Mouse (Mus musculus) neural tube, embryonic 13.5 days (tissue): ENCODE data around the gene Ctu1. TPM values are rescaled to one million over a fixed set of nuclear protein-coding genes. Genes with fewer than 3 reads are reported as not detected.

Experiments
- ATAC-seq: fragments of 200-750 bp; cut with Nextera tagmentation; 2 replicates; pipeline ENCODE4 v1.8.0; 2017; ENCODE audit warnings: low read depth, mild to moderate bottlenecking, moderate TSS enrichment, moderate library complexity
- H3K27ac ChIP-seq: fragments of 300-500 bp; sonication (generic); replicated peaks from 2 replicates; pipeline ENCODE4 v1.5.1; 2015; ENCODE audit warnings: moderate library complexity, mild to moderate bottlenecking, inconsistent platforms
- H3K27me3 ChIP-seq: fragments of 300-500 bp; sonication (generic); 2 replicates; pipeline ENCODE4 v1.6.1; 2015; ENCODE audit warnings: mild to moderate bottlenecking, inconsistent platforms
- H3K36me3 ChIP-seq: fragments of 300-500 bp; sonication (generic); 2 replicates; pipeline ENCODE4 v1.6.1; 2015; ENCODE audit warnings: mild to moderate bottlenecking, inconsistent platforms
- H3K4me1 ChIP-seq: fragments of 300-500 bp; sonication (generic); replicated peaks from 2 replicates; pipeline ENCODE4 v1.6.1; 2015; ENCODE audit warnings: inconsistent platforms
- H3K4me2 ChIP-seq: fragments of 300-500 bp; sonication (generic); 2 replicates; pipeline ENCODE4 v1.6.1; 2015; ENCODE audit warnings: inconsistent platforms, mild to moderate bottlenecking, moderate library complexity
- H3K4me3 ChIP-seq: fragments of 300-500 bp; sonication (generic); 2 replicates; pipeline ENCODE4 v1.5.1; 2015; ENCODE audit warnings: mild to moderate bottlenecking, inconsistent platforms
- H3K9ac ChIP-seq: fragments of 300-500 bp; sonication (generic); 2 replicates; pipeline ENCODE4 v1.6.1; 2015; ENCODE audit warnings: moderate library complexity, mild to moderate bottlenecking, inconsistent platforms
- H3K9me3 ChIP-seq: fragments of 300-500 bp; sonication (generic); 2 replicates; pipeline ENCODE4 v1.6.1; 2016; ENCODE audit warnings: inconsistent platforms
- WGBS: fragments of 180-500 bp; shearing (Covaris S2); methylation state at CpG from one replicate; pipeline ENCODE4 v1.1.7; 2015; 5-methylcytosine and 5-hydroxymethylcytosine counted together
- polyA plus RNA-seq: library from polyadenylated mRNA; unstranded; fragments of >200 nt; fragmentation: Nextera tagmentation; extraction: Ambion mirVana; gene quantifications from 2 replicates; pipeline ENCODE4 v1.2.1, GENCODE M21; 2015

Gene Ctu1
- polyA plus RNA-seq: 20.1 and 21.1 TPM in 2 replicates

DNA sequence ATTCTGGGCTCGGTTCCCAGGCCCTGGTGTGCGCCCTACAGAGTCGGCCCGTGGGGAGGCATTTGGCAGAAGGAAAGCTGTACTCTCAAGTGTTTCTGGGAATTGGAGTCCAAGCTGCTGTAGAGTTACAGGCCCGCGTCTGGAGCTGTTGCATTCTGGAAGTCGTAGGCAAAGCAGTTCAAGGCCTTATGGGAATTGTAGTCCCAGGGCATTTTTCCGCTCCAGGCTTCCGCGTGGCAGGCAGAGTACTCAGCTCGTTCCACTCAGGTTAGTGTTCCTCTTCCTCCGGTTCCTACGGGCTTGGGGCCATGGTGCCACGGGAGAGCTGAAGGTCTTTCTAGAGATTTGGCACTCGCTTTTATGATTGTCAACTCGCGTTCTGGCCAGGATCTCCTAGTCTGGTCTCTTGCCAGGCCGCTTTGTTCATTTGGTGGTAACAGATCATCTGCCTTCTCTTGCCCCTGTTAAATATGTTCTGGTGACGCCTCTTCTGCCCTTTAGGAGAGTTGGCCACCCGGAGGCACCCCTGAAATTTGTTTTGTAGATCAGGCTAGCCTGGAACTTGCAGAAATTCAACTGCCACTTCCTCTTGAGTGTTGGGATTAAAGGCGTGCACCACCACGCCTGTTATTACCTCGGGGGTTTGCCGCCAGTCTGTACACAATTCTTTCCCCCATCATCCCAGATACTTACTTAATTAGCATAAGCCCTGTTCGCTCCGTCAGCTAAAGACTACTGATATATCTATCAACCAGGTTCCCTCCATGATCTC, at the start of gene Ctu1:
TSS of gene Ctu1 (plus strand) at position 208 of the 772 bp plus-strand sequence.
- under 1% methylated on average over 26 of the region's 26 CpGs for WGBS
- Histone ChIP-seq H3K27ac (peak within 1 kb of the TSS; percentile 29), H3K4me1 (peaks cover 13% of the 10 kb centered on the region), H3K27me3 (no peaks in the 10 kb centered on the region), H3K4me2 (peak within 1 kb of the TSS; percentile 83), H3K4me3 (peak within 1 kb of the TSS; percentile 72), H3K9ac (peak within 1 kb of the TSS; percentile 83), H3K36me3 (peaks cover 30% of the 10 kb centered on the region), H3K9me3 (no peaks in the 10 kb centered on the region)
- ATAC-seq: peak; percentile 96

DNA sequence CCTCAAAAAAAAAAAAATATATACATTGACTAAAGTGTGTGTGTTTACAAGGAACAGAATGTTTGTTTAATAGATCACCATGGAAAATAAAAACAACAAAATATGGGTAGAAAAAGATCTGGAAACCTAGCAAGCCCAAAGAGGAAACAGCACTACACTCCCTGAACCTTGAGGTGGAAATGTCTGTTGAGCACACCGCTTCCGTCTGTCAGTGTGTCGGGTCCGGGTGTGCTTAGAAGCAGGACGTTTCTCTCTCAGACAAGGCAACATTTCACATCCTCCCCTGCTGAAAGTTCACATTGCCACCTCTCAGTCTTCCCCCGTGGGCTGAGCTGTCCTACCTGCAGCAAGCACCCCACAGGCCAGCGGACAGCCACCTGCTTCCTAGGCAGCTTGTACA, 48.9 kb upstream of the Ctu1 start:
- no peaks in the 10 kb centered on the region for H3K9me3 ChIP-seq
- no peak overlapping the region for H3K4me3 ChIP-seq
- H3K4me2 ChIP-seq: no peak overlapping the region
- no peak for ATAC-seq
- H3K36me3 ChIP-seq: no peaks in the 10 kb centered on the region
- H3K27me3 ChIP-seq: no peaks in the 10 kb centered on the region
- 84% methylated on average over 7 of the region's 7 CpGs for WGBS
- H3K27ac ChIP-seq: no peak overlapping the region
- H3K9ac ChIP-seq: no peak overlapping the region
- peaks cover 5% of the 10 kb centered on the region; the same call in 1 of the 2 replicates for H3K4me1 ChIP-seq

DNA sequence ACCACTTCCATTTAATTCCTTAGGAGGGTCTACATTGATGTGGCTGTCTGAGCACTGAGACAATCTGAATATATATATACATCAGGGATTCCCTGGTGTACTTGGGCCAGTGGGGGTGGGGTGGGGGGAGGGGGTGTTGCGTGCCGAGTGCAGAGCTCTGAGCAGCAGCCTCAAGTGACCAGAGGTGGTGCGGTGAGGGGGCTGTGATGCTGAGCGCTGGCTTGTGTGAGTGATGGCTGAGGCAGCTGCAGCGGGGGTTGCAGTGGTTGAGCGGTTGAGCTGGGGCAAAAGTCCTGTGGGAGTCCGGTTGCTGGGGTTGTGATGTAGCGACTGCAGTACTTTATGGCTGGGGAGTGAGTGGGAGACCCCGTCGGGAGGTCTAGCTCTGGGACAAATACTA, 48.0 kb upstream of the Ctu1 start:
- H3K36me3 ChIP-seq: no peaks in the 10 kb centered on the region
- no peak overlapping the region for H3K4me3 ChIP-seq
- H3K4me2 ChIP-seq: peak overlapping the region; percentile 29
- ATAC-seq: peak; percentile 47; the same call in 1 of the 2 replicates
- peak overlapping the region; percentile 41; the same call in 1 of the 2 replicates for H3K9ac ChIP-seq
- no peaks in the 10 kb centered on the region for H3K27me3 ChIP-seq
- no peak overlapping the region for H3K27ac ChIP-seq
- no peaks in the 10 kb centered on the region for H3K9me3 ChIP-seq
- WGBS: 16% methylated on average over 10 of the region's 10 CpGs
- H3K4me1 ChIP-seq: peaks cover 5% of the 10 kb centered on the region; the same call in 1 of the 2 replicates

DNA sequence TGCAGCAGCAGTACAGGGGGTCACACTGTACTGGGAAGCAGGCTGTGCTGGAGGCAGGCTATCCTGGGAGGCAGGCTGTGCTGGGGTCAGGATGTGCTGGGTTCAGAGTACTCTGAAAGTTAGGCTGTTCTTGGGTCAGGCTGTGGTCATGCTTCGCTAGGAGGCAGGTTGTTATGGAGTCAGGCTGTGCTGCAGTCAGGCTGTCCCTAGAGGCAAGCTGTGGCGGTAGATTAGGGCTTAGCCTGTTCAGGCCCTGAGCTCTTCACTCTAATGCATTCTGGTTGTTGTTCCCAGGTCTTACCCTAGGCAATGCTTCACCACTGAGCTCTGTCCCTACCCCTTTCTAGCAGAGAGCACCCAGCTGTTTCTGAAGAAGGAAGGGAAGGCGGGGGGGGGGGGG, 46.8 kb upstream of the Ctu1 start:
- Histone ChIP-seq H3K27me3 (no peaks in the 10 kb centered on the region), H3K4me1 (peaks cover 5% of the 10 kb centered on the region; the same call in 1 of the 2 replicates), H3K4me3 (no peak overlapping the region), H3K9ac (no peak overlapping the region), H3K4me2 (no peak overlapping the region), H3K36me3 (no peaks in the 10 kb centered on the region), H3K27ac (no peak overlapping the region), H3K9me3 (no peaks in the 10 kb centered on the region)
- no peak for ATAC-seq
- WGBS: 61% methylated on average over 3 of the region's 3 CpGs

DNA sequence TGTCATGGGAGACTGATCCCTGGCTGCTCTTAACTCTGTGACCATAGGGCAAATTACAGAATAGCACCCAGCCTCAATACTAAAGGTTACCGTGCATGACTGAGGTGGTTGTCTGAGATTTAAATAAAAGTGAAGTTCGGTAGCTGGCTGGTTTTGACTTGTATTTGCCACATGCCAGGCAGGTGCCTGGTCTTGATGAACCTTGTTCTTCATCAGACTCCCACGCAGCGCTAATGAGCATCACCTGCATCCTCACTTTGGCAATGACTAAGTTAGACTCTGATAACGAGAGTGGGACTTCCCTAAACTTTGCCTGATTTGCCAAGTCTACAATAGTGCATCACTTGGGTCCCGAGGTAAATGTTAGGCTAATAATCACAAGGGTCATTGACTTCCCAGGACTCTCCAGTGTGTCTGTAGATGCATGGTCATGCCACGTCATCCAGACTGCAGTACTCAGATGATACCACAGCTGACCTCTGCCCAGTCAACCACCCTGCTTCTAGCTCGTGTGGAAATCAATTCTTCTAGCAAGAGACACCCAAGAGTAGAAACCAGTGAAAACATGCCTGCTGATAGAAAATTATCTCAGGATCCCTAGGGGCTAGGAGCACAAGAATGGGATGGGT, 45.9 kb upstream of the Ctu1 start:
- no peak for ATAC-seq
- H3K27ac ChIP-seq: no peak overlapping the region
- H3K36me3 ChIP-seq: no peaks in the 10 kb centered on the region
- H3K4me2 ChIP-seq: no peak overlapping the region
- 88% methylated on average over 8 of the region's 8 CpGs for WGBS
- no peak overlapping the region for H3K4me3 ChIP-seq
- H3K9ac ChIP-seq: no peak overlapping the region
- H3K27me3 ChIP-seq: no peaks in the 10 kb centered on the region
- H3K9me3 ChIP-seq: no peaks in the 10 kb centered on the region
- peaks cover 5% of the 10 kb centered on the region; the same call in 1 of the 2 replicates for H3K4me1 ChIP-seq

DNA sequence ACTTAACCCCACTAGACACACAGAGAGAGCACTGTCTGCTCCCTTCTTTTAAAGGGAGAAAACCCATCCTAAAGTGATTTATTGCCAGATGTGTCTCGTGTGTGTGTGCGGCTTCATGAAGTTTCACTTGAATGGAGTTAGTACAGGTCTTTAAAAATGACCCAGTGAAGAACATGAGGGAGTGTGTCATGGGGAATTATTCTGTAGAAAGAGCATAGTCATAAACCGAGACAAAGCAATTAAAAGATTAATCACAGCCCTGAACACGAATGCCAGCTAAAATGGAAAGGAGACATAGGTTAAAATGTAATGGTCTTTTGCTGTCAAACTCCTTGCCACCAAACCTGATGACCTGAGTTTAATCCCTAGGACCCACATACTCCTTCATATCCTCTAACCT, 37.9 kb upstream of the Ctu1 start:
- no peak overlapping the region for H3K4me3 ChIP-seq
- H3K27me3 ChIP-seq: no peaks in the 10 kb centered on the region
- H3K27ac ChIP-seq: no peak overlapping the region
- H3K4me2 ChIP-seq: no peak overlapping the region
- WGBS: 46% methylated on average over 4 of the region's 4 CpGs
- H3K9me3 ChIP-seq: no peaks in the 10 kb centered on the region
- no peak for ATAC-seq
- no peak overlapping the region for H3K9ac ChIP-seq
- H3K36me3 ChIP-seq: no peaks in the 10 kb centered on the region
- no peaks in the 10 kb centered on the region for H3K4me1 ChIP-seq

DNA sequence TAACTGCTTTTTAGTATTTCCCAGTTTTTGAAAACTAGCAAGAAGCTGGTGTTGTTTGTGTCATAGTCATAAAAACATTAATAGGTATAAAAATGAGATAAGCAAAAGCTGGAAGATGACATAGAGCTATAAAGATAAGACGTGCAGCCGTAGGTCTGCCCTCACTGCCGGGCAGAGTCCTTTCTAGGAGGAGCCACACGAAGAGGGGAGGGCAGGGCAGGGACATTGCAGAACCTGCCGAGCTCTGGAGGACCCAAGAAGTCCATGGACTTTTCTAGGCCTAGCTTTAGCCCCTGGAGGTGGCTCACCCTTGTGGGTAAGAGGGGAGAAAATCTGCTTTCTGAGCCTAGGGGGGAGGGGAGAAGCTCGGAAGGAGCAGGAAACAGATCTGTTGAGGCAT, 37.3 kb upstream of the Ctu1 start, which contains the start of gene Ceacam18:
TSS of gene Ceacam18 (plus strand) at position 208 of the 400 bp plus-strand sequence.
- no peak for ATAC-seq
- H3K9me3 ChIP-seq: no peaks in the 10 kb centered on the region
- WGBS: 70% methylated on average over 6 of the region's 6 CpGs
- H3K27me3 ChIP-seq: no peaks in the 10 kb centered on the region
- no peak within 1 kb of the TSS for H3K4me3 ChIP-seq
- H3K36me3 ChIP-seq: no peaks in the 10 kb centered on the region
- no peak within 1 kb of the TSS for H3K27ac ChIP-seq
- no peak within 1 kb of the TSS for H3K4me2 ChIP-seq
- no peaks in the 10 kb centered on the region for H3K4me1 ChIP-seq
- no peak within 1 kb of the TSS for H3K9ac ChIP-seq

DNA sequence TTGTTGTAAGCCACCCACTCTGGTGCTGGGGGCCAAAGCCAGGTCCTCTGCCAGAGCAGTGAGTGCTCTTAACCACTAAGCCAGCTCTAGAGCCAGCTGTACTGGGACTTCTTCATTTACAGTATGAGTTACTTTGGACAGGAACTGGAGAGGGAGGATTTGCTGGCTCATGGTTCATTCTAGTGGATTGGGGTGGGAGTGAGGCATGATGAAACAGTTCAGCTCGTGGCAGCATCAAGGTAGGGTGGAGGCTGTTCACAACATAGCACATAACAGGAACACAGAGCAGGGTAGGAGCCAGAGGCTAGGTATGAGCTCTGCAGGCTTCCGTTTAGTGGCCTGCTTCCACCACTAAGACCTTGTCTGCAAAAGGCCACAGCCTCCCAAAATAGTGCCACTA, 35.6 kb upstream of the Ctu1 start:
- Histone ChIP-seq H3K4me3 (no peak overlapping the region), H3K9me3 (no peaks in the 10 kb centered on the region), H3K27ac (no peak overlapping the region), H3K9ac (no peak overlapping the region), H3K27me3 (no peaks in the 10 kb centered on the region), H3K4me2 (no peak overlapping the region), H3K36me3 (no peaks in the 10 kb centered on the region), H3K4me1 (no peaks in the 10 kb centered on the region)
- WGBS: 70% methylated on average over 2 of the region's 2 CpGs
- no peak for ATAC-seq

DNA sequence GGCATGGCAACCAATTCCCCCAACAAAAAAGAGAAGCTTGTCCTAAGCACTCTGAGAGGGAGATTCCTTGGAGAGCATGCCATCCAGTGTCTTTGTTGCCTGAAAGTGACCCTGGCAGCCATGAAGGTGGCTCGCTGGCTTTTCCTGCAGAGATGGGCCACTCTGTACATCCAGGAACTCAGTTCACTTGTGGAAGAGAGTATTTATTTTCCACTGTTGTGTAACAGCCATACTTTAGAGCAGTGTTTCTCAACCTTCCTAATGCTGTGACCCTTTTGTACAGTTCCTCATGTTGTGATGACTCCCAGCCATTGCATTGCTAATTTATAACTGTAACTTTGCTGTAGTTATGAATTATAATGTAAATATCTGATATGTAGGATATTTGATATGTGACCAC, 34.7 kb upstream of the Ctu1 start:
- no peaks in the 10 kb centered on the region for H3K9me3 ChIP-seq
- ATAC-seq: no peak
- H3K36me3 ChIP-seq: no peaks in the 10 kb centered on the region
- H3K4me3 ChIP-seq: no peak overlapping the region
- WGBS: 63% methylated on average over 1 of the region's 1 CpGs
- no peaks in the 10 kb centered on the region for H3K4me1 ChIP-seq
- H3K27ac ChIP-seq: no peak overlapping the region
- no peak overlapping the region for H3K4me2 ChIP-seq
- H3K9ac ChIP-seq: no peak overlapping the region
- H3K27me3 ChIP-seq: no peaks in the 10 kb centered on the region

DNA sequence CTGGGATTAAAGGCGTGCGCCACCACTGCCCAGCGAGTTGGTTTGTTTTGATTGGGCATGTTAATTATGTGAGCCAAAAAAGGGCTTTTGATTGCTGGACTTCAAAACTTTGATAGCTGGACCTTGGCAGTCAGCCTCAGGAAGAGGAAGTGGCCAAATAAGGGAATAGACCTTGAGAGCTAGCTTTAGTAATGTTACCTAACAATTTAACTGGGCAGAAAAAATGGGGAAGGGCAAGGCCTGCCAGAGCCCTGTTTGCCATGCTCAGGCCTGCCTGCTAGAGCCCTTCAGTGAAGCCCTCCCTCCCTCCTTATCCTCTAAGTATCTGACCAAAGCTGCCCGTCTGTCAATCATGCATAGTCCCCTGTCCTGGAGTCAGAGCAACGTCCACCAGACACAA, 29.2 kb upstream of the Ctu1 start:
- Histone ChIP-seq H3K4me3 (no peak overlapping the region), H3K4me2 (no peak overlapping the region), H3K36me3 (no peaks in the 10 kb centered on the region), H3K9ac (no peak overlapping the region), H3K9me3 (no peaks in the 10 kb centered on the region), H3K27me3 (no peaks in the 10 kb centered on the region), H3K27ac (no peak overlapping the region), H3K4me1 (no peaks in the 10 kb centered on the region)
- no peak for ATAC-seq
- WGBS: 88% methylated on average over 5 of the region's 5 CpGs

DNA sequence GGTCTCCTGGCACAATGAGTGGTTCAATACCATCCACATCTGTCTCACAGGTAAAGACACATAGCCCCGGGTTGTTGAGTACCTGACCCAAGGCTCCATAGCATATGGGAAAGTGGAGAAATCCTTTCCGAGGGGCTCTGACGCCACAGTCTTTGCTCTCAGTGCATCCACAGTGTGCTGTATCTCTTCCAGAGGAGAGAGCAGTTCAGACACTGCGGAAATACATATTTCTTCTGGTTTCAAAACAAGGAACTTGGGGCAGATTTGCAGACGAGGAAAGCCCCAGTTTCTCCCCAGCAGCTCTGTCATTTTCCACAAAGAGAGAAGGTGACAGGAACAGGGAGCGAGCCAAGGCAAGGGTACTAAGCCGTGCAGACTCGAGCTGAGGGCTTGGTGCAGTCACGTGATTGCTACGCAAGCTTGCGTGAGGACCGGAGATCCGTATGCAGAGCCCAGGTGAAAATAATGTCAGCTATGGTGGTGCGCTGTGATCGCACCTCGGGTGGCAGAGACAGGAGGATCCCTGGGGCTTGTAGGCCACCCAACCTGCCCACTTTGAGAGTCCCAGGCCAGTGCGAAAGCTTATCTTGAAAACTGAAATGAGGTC, 28.7 kb upstream of the Ctu1 start:
- Histone ChIP-seq H3K27me3 (no peaks in the 10 kb centered on the region), H3K9ac (no peak overlapping the region), H3K27ac (no peak overlapping the region), H3K36me3 (no peaks in the 10 kb centered on the region), H3K4me2 (no peak overlapping the region), H3K9me3 (no peaks in the 10 kb centered on the region), H3K4me1 (no peaks in the 10 kb centered on the region), H3K4me3 (no peak overlapping the region)
- WGBS: 84% methylated on average over 17 of the region's 17 CpGs
- no peak for ATAC-seq

DNA sequence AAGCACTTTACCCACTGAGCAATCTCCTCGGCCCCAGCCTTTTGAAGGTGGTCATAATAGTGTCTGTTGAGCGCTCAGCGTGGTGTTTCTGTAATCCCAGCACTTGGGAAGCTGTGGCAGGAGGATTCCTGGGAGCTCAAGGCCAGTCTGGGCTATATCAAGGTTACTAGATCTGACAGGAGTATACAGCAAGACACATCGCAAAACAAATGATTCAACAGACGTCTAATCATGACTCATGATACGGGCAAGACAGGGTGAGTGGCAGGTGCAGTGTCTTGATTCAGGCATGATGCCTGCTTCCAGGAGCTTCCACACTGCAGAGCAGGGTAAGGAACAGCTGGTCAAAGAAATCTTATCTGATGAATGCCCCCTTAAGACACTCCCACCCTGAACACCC, 19.1 kb upstream of the Ctu1 start:
- no peaks in the 10 kb centered on the region for H3K4me1 ChIP-seq
- no peak for ATAC-seq
- no peaks in the 10 kb centered on the region for H3K9me3 ChIP-seq
- H3K27me3 ChIP-seq: no peaks in the 10 kb centered on the region
- H3K4me2 ChIP-seq: no peak overlapping the region
- WGBS: 88% methylated on average over 6 of the region's 6 CpGs
- H3K27ac ChIP-seq: no peak overlapping the region
- no peaks in the 10 kb centered on the region for H3K36me3 ChIP-seq
- no peak overlapping the region for H3K9ac ChIP-seq
- no peak overlapping the region for H3K4me3 ChIP-seq
